Mouse (Mus musculus) spleen, postnatal 14 days (tissue): ENCODE data around the gene Hdc.
"Not testable (repeated sequence)": the region's sequence is repeated elsewhere in the genome, so short reads cannot be mapped to it uniquely, and the experiment has no call there.

ENCODE experiments used
- DNase-seq, 2 experiments: peaks; one replicate each; pipeline ENCODE4 v3.0.0; 2021 to 2022; ENCODE audit warnings: low spot score in 2 of 2

Gene Hdc

GRCm38 (mm10) chr2:126619249-126619704, at the start of gene Hdc:
TSS of gene Hdc (minus strand) at chr2:126619299.
- DNase-seq: no peak

GRCm38 (mm10) chr2:126668621-126669252, 49.6 kb upstream of the Hdc start:
- DNase-seq: no peak

- no peak for DNase-seq
Observed at GRCm38 (mm10) chr2:126665984-126666383, 46.9 kb upstream of the Hdc start.

GRCm38 (mm10) chr2:126663481-126663880, 44.4 kb upstream of the Hdc start:
- DNase-seq: no peak

- no peak for DNase-seq
Observed at GRCm38 (mm10) chr2:126652929-126653328, 33.8 kb upstream of the Hdc start.

- DNase-seq: no peak
Observed at GRCm38 (mm10) chr2:126647762-126648161, 28.7 kb upstream of the Hdc start.

GRCm38 (mm10) chr2:126646461-126646860, 27.4 kb upstream of the Hdc start:
- no peak for DNase-seq

GRCm38 (mm10) chr2:126644768-126645167, 25.7 kb upstream of the Hdc start:
- DNase-seq: no peak

- DNase-seq: no peak
Observed at GRCm38 (mm10) chr2:126640298-126640697, 21.2 kb upstream of the Hdc start.

- DNase-seq: no peak
Observed at GRCm38 (mm10) chr2:126635939-126636823, 17.1 kb upstream of the Hdc start.

- DNase-seq: no peak
Observed at GRCm38 (mm10) chr2:126633165-126633564, 14.1 kb upstream of the Hdc start.

- DNase-seq: no peak
Observed at GRCm38 (mm10) chr2:126628455-126628995, 9.4 kb upstream of the Hdc start.

GRCm38 (mm10) chr2:126623138-126623537, 4.0 kb upstream of the Hdc start:
- no peak for DNase-seq

GRCm38 (mm10) chr2:126622455-126622854, 3.4 kb upstream of the Hdc start:
- no peak for DNase-seq

- DNase-seq: no peak
Observed at GRCm38 (mm10) chr2:126618470-126619179, 474 bp downstream of the Hdc start.

- DNase-seq: no peak
Observed at GRCm38 (mm10) chr2:126615355-126615754, 3.7 kb downstream of the Hdc start.

- DNase-seq: not testable (repeated sequence)
Observed at GRCm38 (mm10) chr2:126609600-126609999, 9.5 kb downstream of the Hdc start.

GRCm38 (mm10) chr2:126607553-126608203, 11.4 kb downstream of the Hdc start:
- DNase-seq: no peak

GRCm38 (mm10) chr2:126606688-126607062, 12.4 kb downstream of the Hdc start:
- no peak for DNase-seq

- no peak for DNase-seq
Observed at GRCm38 (mm10) chr2:126606061-126606687, 12.9 kb downstream of the Hdc start.
